Mouse (Mus musculus): ENCODE measurements around the gene Polr3a.
"Not testable (repeated sequence)": the region's sequence is repeated elsewhere in the genome, so short reads cannot be mapped to it uniquely, and the experiment has no call there.

- TF ChIP-seq CTCF (IDR thresholded peaks at IDR 0.05; ENCODE audit: borderline replicate concordance, control insufficient read depth, extremely low read depth, insufficient read depth, low read length, poor library complexity); POLR2A (IDR thresholded peaks at IDR 0.05; ENCODE audit: control insufficient read depth, extremely low read depth, insufficient read depth, low read length, poor library complexity): not testable (repeated sequence)
Measured at GRCm38 (mm10) chr14:24443529-24443928, 43.3 kb downstream of the Polr3a start.

All from thymus, adult 2 months (tissue).